Mouse (Mus musculus): ENCODE measurements at regions not wholly inside any gene's neighbourhood (a gene's known extent, or its start where the extent isn't known, plus 50 kb on each side); places are given as distances from the start of the nearest gene placed in this dataset.

DNA sequence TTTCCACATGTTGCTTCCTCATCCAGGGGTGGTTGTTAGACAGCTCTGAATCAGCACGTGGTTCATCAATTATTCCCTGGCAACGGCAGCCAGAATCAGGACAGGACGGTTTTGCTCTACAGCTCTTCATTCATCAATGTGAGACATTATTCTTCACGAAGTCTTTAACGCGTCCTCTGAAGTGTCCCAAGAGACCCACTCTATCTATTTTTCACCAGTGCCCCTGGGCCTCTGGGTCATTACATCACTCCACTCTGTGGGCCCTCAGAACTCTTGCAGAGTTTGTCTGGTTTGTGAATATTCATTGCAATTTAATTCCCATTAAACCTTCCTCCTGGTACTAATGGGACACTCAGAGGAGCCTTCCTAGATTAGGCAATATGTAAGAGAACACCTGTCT, 206.2 kb upstream of the Daam1 start:
- no peak for TF ChIP-seq POLR2A (IDR thresholded peaks at IDR 0.05; ENCODE audit: insufficient read depth, low read depth, low read length)
- TF ChIP-seq CTCF (IDR thresholded peaks at IDR 0.05): no peak
- no peak for TF ChIP-seq EP300 (IDR thresholded peaks at IDR 0.05; ENCODE audit: insufficient read depth, low read depth, low read length)
